Mouse (Mus musculus) bone marrow, adult 2 months (tissue): ENCODE results near the gene Ifnar2.

Experiments used
- CTCF ChIP-seq: fragments of 200-500 bp; IDR thresholded peaks from 2 replicates; pipeline ENCODE4 v1.5.1; 2011; ENCODE audit warnings: low read length, control low read depth; ENCODE audit not compliant: control insufficient read depth, insufficient read depth
- POLR2A ChIP-seq: fragments of 200-500 bp; IDR thresholded peaks from 2 replicates; pipeline ENCODE4 v1.6.1; 2011; ENCODE audit warnings: low read depth, mild to moderate bottlenecking, control low read depth, low read length, borderline replicate concordance; ENCODE audit not compliant: control insufficient read depth

DNA sequence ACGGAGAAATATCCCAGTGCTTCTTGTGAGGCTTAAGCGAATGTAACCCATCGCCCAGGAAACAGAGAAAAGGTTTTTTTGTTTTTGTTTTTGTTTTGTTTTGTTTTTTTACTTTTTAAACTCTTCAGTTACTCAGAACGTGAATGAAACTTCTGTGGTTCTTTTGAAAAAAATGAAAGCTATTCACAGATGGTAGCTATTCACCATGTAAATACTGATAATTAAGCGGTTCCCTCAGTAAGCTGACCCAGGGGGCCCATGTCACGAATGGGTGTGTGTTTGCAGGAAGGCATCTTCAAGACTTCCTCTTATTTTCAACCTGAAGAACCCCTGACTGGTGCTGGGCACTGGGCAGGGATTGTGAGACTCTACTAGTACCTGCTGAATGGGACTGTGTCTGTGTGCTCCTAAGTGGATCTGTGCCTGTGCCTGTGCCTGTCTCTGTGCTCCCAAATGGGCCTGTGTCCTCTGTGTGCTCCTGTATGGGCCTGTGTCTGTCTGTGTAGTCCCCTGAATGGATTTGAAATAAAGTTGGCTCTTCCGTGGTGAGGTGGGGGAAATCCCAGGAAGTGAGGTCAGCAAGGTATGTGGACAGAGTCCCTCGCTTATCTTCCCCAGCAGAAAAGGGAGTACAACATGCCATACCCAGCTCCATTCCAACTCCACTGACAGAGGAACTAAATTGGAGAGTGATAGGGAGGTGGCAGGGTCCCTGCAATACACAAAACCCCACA lies 74.4 kb downstream of the Ifnar2 start:
- TF ChIP-seq CTCF (no peak), POLR2A (no peak)
